Mouse (Mus musculus): Measurements from ENCODE around the gene Dazap1. TPM values are rescaled to one million over a fixed set of nuclear protein-coding genes. Genes with fewer than 3 reads are reported as not detected.

Dazap1 gene
- total and polyA plus RNA-seq, 3 experiments, result 159 to 236 TPM; not detected in 1

GRCm38 (mm10) chr10:80253551-80253950 is 7.7 kb upstream of the Dazap1 start:
- TF ChIP-seq EP300 (IDR thresholded peaks at IDR 0.05; ENCODE audit: low read depth in 1 of 2, low read length in 2 of 2), result no peak
- no peak for TF ChIP-seq POLR2AphosphoS2 (IDR thresholded peaks at IDR 0.05; ENCODE audit: low read length)
- no peak for TF ChIP-seq MAX (IDR thresholded peaks at IDR 0.05; ENCODE audit: low read length)
- TF ChIP-seq MAZ (IDR thresholded peaks at IDR 0.05; ENCODE audit: low read depth, low read length), result no peak
- TF ChIP-seq RCOR1 (IDR thresholded peaks at IDR 0.05; ENCODE audit: low read depth, low read length), result no peak
- no peak for TF ChIP-seq TBP (IDR thresholded peaks at IDR 0.05; ENCODE audit: low read depth, low read length)
- TF ChIP-seq ETS1 (IDR thresholded peaks at IDR 0.05; ENCODE audit: low read depth, low read length), result no peak
- TF ChIP-seq ZC3H11A (IDR thresholded peaks at IDR 0.05; ENCODE audit: low read depth, low read length), result no peak
- no peak for TF ChIP-seq MEF2A (IDR thresholded peaks at IDR 0.05; ENCODE audit: extremely low read depth, insufficient replicate concordance, low read depth, low read length, poor library complexity, severe bottlenecking)
- TF ChIP-seq BHLHE40 (IDR thresholded peaks at IDR 0.05; ENCODE audit: borderline replicate concordance, low read depth, low read length), result no peak
- no peak for TF ChIP-seq HCFC1 (IDR thresholded peaks at IDR 0.05; ENCODE audit: low read depth, low read length)
- TF ChIP-seq ZNF384 (IDR thresholded peaks at IDR 0.05; ENCODE audit: low read depth, low read length), result no peak
- no peak for TF ChIP-seq TCF12 (IDR thresholded peaks at IDR 0.05; ENCODE audit: low read depth, low read length)
- no peak for TF ChIP-seq GATA1 (IDR thresholded peaks at IDR 0.05; ENCODE audit: low read depth, low read length)
- no peak for TF ChIP-seq NRF1 (IDR thresholded peaks at IDR 0.05; ENCODE audit: insufficient read depth, low read depth, low read length, poor library complexity, severe bottlenecking)
- TF ChIP-seq ELF1 (IDR thresholded peaks at IDR 0.05; ENCODE audit: low read depth, low read length), result no peak
- TF ChIP-seq SMC3 (IDR thresholded peaks at IDR 0.05; ENCODE audit: low read depth, low read length), result no peak
- no peak for TF ChIP-seq NELFE (IDR thresholded peaks at IDR 0.05; ENCODE audit: low read depth, low read length)
- no peak for TF ChIP-seq MYB (IDR thresholded peaks at IDR 0.05; ENCODE audit: low read depth, low read length)
- Histone ChIP-seq H3K9ac (ENCODE audit: control insufficient read depth, low read depth, low read length, poor library complexity, severe bottlenecking) (no peak overlapping the region), H3K36me3 (ENCODE audit: control insufficient read depth in 1 of 2, insufficient read depth in 2 of 2, low read length in 2 of 2) (no peaks in the 10 kb centered on the region; a peak in 1 of 4 replicates), H3K4me1 (ENCODE audit: control insufficient read depth in 1 of 2, insufficient read depth in 2 of 2, low read length in 2 of 2) (peaks cover 0 to 3% of the 10 kb centered on the region in 2 experiments; a peak in 1 of 4 replicates), H3K27me3 (ENCODE audit: control insufficient read depth in 1 of 2, insufficient read depth in 2 of 2, low read length in 2 of 2) (no peaks in the 10 kb centered on the region), H3K9me3 (replicated peaks; ENCODE audit: insufficient read depth, low read length) (no peaks in the 10 kb centered on the region), H3K4me3 (ENCODE audit: control insufficient read depth in 1 of 2, insufficient read depth in 1 of 2, low read depth in 2 of 2, low read length in 2 of 2) (no peak overlapping the region), H3K27ac (ENCODE audit: control insufficient read depth, low read depth, low read length) (no peak overlapping the region), H3K79me2 (ENCODE audit: control insufficient read depth, insufficient read depth, low read length, poor library complexity) (peaks cover 20% of the 10 kb centered on the region)
- DNase-seq (ENCODE audit: low read depth, low spot score), result no peak

All from MEL (cell line).